In genomic region chr14:33294488-33294887, GRCm38 (mm10) we compare ENCODE assay signal across 21 mouse cellular contexts.
A peak's percentile ranks its signal among the peaks of the same experiment; 100 is the strongest.
DNase-seq lines count a peak whose midpoint lies in the region; ATAC-seq and TF ChIP-seq lines count a peak whose summit lies in the region.
"Had no signal": no experiment of that assay in that cellular context is flagged by ENCODE, and none has a peak within 500 bp of the region (broad histone marks: within the 10 kb centered on the region; RNA-seq: fewer than 3 reads in every experiment).

No protein-coding gene starts in this region.

- peak; percentile 77 for ATAC-seq in liver, embryonic 13.5 days (ENCODE audit: low read depth)
- peak; percentile 70; the same call in 1 of the 2 replicates for ATAC-seq in liver, embryonic 14.5 days (ENCODE audit: insufficient read depth)
- ATAC-seq in megakaryocyte-erythroid progenitor cell, adult 5-6 weeks (replicated peaks; ENCODE audit: low FRiP score, low TSS enrichment, poor library complexity, severe bottlenecking): peak; percentile 81
- peak; percentile 83 for ATAC-seq in stomach, postnatal 0 days (ENCODE audit: low FRiP score, low TSS enrichment)
- ATAC-seq: forebrain, embryonic 14.5 days had no signal

- H3K27ac ChIP-seq in liver, embryonic 13.5 days: no peak overlapping the region; the same call in 1 of the 2 replicates
- no peak overlapping the region for H3K27ac ChIP-seq in liver, embryonic 14.5 days
- H3K27ac ChIP-seq in stomach, postnatal 0 days (replicated peaks): no peak overlapping the region
- H3K27ac ChIP-seq: embryonic facial prominence, embryonic 15.5 days; forebrain, embryonic 10.5 days; heart, embryonic 10.5 days; hindbrain, embryonic 12.5 days had no signal

- no peak overlapping the region for H3K9ac ChIP-seq in liver, embryonic 13.5 days
- no peak overlapping the region for H3K9ac ChIP-seq in liver, embryonic 14.5 days (replicated peaks)
- no peak overlapping the region for H3K9ac ChIP-seq in stomach, postnatal 0 days (ENCODE audit: low read length)
- H3K9ac ChIP-seq: embryonic facial prominence, embryonic 15.5 days; hindbrain, embryonic 12.5 days had no signal

- no peak overlapping the region for H3K4me3 ChIP-seq in liver, embryonic 13.5 days (replicated peaks)
- H3K4me3 ChIP-seq in liver, embryonic 14.5 days (ENCODE audit: insufficient read depth in 1 of 2, low read depth in 2 of 2, low read length in 2 of 2): no peak overlapping the region
- H3K4me3 ChIP-seq in stomach, postnatal 0 days (ENCODE audit: low read depth, low read length): no peak overlapping the region
- H3K4me3 ChIP-seq: embryonic facial prominence, embryonic 15.5 days; erythroblast, embryonic 14.5 days; forebrain, embryonic 10.5 days; heart, embryonic 10.5 days; hindbrain, embryonic 12.5 days had no signal

- H3K4me1 ChIP-seq in liver, embryonic 13.5 days (replicated peaks): peaks cover 3% of the 10 kb centered on the region; the same call in 1 of the 2 replicates
- 0 out of 4 replicates have a peak, but pooled peaks cover 0 to 4% of the 10 kb centered on the region in 2 experiments for H3K4me1 ChIP-seq in liver, embryonic 14.5 days (replicated peaks; ENCODE audit: control insufficient read depth in 2 of 2, insufficient read depth in 2 of 2, low read length in 1 of 2)
- no peaks in the 10 kb centered on the region for H3K4me1 ChIP-seq in stomach, postnatal 0 days (replicated peaks; ENCODE audit: control insufficient read depth, insufficient read depth)

- no peaks in the 10 kb centered on the region for H3K36me3 ChIP-seq in liver, embryonic 13.5 days
- no peaks in the 10 kb centered on the region for H3K36me3 ChIP-seq in liver, embryonic 14.5 days (replicated peaks; ENCODE audit: control insufficient read depth, insufficient read depth, low read depth)
- H3K36me3 ChIP-seq in stomach, postnatal 0 days (ENCODE audit: control insufficient read depth, insufficient read depth, low read length): no peaks in the 10 kb centered on the region
- H3K36me3 ChIP-seq: embryonic facial prominence, embryonic 15.5 days; forebrain, embryonic 10.5 days; heart, embryonic 10.5 days; hindbrain, embryonic 12.5 days had no signal

- H3K9me3 ChIP-seq in liver, embryonic 13.5 days (replicated peaks): no peaks in the 10 kb centered on the region
- H3K9me3 ChIP-seq in liver, embryonic 14.5 days (ENCODE audit: control insufficient read depth, low read length): no peaks in the 10 kb centered on the region
- no peaks in the 10 kb centered on the region for H3K9me3 ChIP-seq in stomach, postnatal 0 days (ENCODE audit: control insufficient read depth, low read length)
- H3K9me3 ChIP-seq: embryonic facial prominence, embryonic 15.5 days; forebrain, embryonic 10.5 days; heart, embryonic 10.5 days; hindbrain, embryonic 12.5 days had no signal

- no peak for TF ChIP-seq CTCF in liver, embryonic 14.5 days (IDR thresholded peaks at IDR 0.05; ENCODE audit: low read depth)
- TF ChIP-seq CTCF in stomach, postnatal 0 days (IDR thresholded peaks at IDR 0.05; ENCODE audit: low read depth): no peak

- H3K27me3 ChIP-seq in liver, embryonic 13.5 days: 0 out of 2 replicates have a peak, but pooled peaks cover 4% of the 10 kb centered on the region
- no peaks in the 10 kb centered on the region for H3K27me3 ChIP-seq in liver, embryonic 14.5 days (ENCODE audit: control insufficient read depth, insufficient read depth, low read length)
- H3K27me3 ChIP-seq in stomach, postnatal 0 days (ENCODE audit: control insufficient read depth, insufficient read depth, low read length): no peaks in the 10 kb centered on the region
- H3K27me3 ChIP-seq: embryonic facial prominence, embryonic 15.5 days; hindbrain, embryonic 12.5 days had no signal

- WGBS in liver, embryonic 13.5 days (ENCODE audit: insufficient replicate concordance): 19% methylated on average over 1 of the region's 1 CpGs
- WGBS in liver, embryonic 14.5 days (ENCODE audit: insufficient replicate concordance): 21% methylated on average over 1 of the region's 1 CpGs
- WGBS in stomach, postnatal 0 days: 52% methylated on average over 1 of the region's 1 CpGs

- 0 out of 2 replicates have a peak, but pooled peaks have one; percentile 12 for TF ChIP-seq EP300 in liver, embryonic 14.5 days (IDR thresholded peaks at IDR 0.05; ENCODE audit: low read depth)
- TF ChIP-seq EP300 in stomach, postnatal 0 days (optimal IDR thresholded peaks at IDR 0.05): no peak

- H3K4me2 ChIP-seq in liver, embryonic 13.5 days: no peak overlapping the region
- no peak overlapping the region for H3K4me2 ChIP-seq in liver, embryonic 14.5 days (ENCODE audit: low read depth)
- no peak overlapping the region for H3K4me2 ChIP-seq in stomach, postnatal 0 days (replicated peaks; ENCODE audit: low read depth)
- H3K4me2 ChIP-seq: embryonic facial prominence, embryonic 15.5 days; hindbrain, embryonic 12.5 days had no signal

- no peak for DNase-seq in liver, embryonic 13.5 days
- DNase-seq in liver, embryonic 14.5 days (ENCODE audit: low read depth in 3 of 3, low spot score in 3 of 3): no peak
- DNase-seq in stomach, postnatal 0 days (ENCODE audit: low spot score): no peak
- DNase-seq in urinary bladder, postnatal 25 days (ENCODE audit: low spot score): no peak
- no peak for DNase-seq in layer of hippocampus, postnatal 36 days
- DNase-seq: adrenal gland, adult 2 months; adrenal gland, postnatal 25 days; cerebellum, adult 18-20 months; cerebellum, adult 9-11 months; embryo, embryonic 11 days; gastrocnemius, postnatal 10 days; heart, adult 18-20 months; heart, postnatal 10 days; heart, postnatal 4 days had no signal
